Mouse (Mus musculus) heart, postnatal 10 days (tissue): ENCODE data around the gene Pdzd9. TPM values are rescaled to one million over a fixed set of nuclear protein-coding genes. Genes with fewer than 3 reads are reported as not detected.

Source experiments
- DNase-seq, 2 experiments: peaks; one replicate each; pipeline ENCODE4 v3.0.0; 2021
- intact Hi-C: fragments of 180-260 bp; cut with DNase I; formaldehyde crosslinking; loops from one replicate; pipeline ENCODE4 v1.15.1; 2025
- total RNA-seq, 2 experiments: library from RNA; stranded (reverse); gene quantifications; 2 replicates each; pipeline ENCODE4 v1.2.3; 2021

Gene Pdzd9
- total RNA-seq, 2 experiments from 2014 or later: not detected

DNA sequence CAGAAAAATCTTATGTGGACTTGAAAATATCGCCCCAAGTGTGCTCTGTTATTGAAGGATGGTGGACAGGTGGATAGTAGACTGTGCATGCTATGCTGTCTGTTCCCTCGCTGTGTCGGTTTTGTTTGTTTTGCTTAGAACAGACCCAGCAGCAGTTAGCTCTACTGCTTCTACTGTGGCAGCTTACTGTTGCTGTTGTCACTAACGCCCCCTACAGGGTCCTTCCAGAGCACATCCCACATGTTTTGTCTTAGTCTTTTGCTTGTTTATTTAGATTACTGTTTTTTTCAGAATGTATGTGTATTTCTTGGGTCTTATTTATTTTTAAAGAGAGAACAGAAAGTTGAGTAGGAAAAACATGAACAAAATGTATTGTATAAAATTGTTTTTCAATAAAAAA is 26.9 kb downstream of the Pdzd9 start:
- no peak for DNase-seq

GRCm38 (mm10) chr7:120635821-120636220 is 34.3 kb downstream of the Pdzd9 start:
- intact Hi-C loops: loop anchor here (10.0 kb wide), 3 partner anchors 189 to 511 kb away; partner anchors contain the start of gene Polr3e

More for the DNA sequence above, 26.9 kb downstream of the Pdzd9 start:
- intact Hi-C loops: no loop called here

DNA sequence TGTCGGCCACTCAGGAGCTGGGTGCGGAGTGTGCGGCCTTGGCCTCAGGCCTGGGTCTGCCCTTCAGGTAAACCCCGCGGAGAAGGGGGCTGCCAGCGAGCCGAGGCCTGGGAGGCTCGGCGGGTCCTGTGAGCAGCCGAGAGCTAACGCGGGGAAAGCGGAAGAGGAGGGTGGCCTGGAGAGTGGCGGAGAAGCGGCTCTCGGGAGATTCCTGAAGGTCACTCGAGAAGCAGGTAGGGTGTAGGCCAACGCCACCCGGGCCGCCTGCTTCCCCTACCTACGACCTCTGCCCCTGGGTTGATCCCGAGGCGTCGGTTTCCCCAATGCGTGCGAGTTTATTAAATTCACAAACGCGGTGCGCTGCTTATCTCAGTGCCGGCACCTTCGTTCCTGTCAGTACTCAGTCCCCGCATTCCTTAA is 34.8 kb downstream of the Pdzd9 start:
- no peak for DNase-seq

More at GRCm38 (mm10) chr7:120635821-120636220, 34.3 kb downstream of the Pdzd9 start:
- peak; percentile 20 to 23 for DNase-seq

DNA sequence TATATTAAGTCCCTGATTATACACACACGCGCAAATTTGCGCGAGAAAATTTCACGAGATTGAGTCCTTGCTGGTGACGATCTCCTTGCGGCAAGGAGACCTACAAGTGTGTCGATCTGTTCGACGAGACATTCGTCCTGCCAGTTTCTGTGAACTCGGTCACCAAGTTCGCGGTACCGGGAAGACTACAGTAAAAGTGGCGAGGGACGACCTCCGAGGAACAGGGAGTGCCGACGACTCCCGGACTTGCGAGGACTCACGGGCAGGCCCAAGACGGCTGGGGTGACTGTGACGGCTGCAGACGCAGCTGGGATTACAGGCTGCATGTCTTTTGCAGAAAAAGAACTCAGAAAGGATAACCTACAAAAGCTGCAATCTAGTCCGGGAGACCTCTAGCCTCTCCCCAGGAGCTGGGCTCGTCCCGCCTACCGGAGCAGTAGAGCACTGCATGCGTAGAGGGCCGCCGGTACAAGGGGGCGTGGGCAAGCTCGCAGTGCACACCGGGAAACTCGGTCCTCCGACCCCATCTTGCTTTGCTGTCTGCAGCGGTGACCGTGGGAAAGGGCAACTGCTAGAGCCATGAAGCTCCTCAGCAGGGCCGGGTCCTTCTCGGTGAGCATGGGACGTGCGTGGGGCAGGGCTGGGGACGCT is 35.3 kb downstream of the Pdzd9 start, which contains the start of gene Uqcrc2:
Uqcrc2 (plus strand) TSS at position 466 of the 651 bp plus-strand sequence.
- DNase-seq: peak; percentile 91
- intact Hi-C loops: loop anchor here (5.0 to 10.0 kb wide), 4 partner anchors 190 to 510 kb away; partner anchors contain the start of gene Polr3e

More for the DNA sequence above, 34.8 kb downstream of the Pdzd9 start:
- intact Hi-C loops: loop anchor here (10.0 kb wide), 3 partner anchors 189 to 511 kb away; partner anchors contain the start of gene Polr3e

GRCm38 (mm10) chr7:120634301-120634700 is 35.8 kb downstream of the Pdzd9 start:
- intact Hi-C loops: loop anchor here (5.0 to 10.0 kb wide), 4 partner anchors 190 to 510 kb away; partner anchors contain the start of gene Polr3e
- DNase-seq: peak; percentile 14 to 23

DNA sequence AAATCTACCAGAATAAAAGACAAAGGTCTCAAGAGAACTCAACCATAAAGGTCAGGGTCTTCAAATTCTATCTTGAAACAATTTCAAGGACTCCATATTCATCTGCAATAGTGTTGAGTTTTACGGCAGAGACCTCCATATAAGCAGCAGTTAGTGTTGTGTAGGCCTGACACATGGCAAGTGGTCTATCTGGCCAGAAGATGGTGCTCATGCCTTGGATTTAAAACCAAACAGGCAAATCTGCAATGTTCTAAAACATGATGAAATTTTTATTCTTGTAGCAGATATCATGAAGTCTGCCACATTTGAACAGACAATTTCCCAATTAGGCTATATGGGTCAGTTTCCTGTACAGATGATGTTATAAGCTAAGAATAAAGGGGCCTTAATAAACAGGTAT is 37.6 kb downstream of the Pdzd9 start:
- intact Hi-C loops: loop anchor here (5.0 to 10.0 kb wide), 4 partner anchors 192 to 508 kb away; partner anchors contain the start of gene Polr3e
- peak; percentile 32 to 36 for DNase-seq

- DNase-seq: no peak
- intact Hi-C loops: no loop called here
Observed at GRCm38 (mm10) chr7:120620841-120621240, 49.3 kb downstream of the Pdzd9 start.

GRCm38 (mm10) chr7:120620075-120620771 is 49.9 kb downstream of the Pdzd9 start:
- no peak for DNase-seq
- intact Hi-C loops: no loop called here

Other genes with a start within 250 kb of the Pdzd9 start
- gene Uqcrc2, start 35.2 kb downstream of the Pdzd9 start, total RNA-seq: 100 to 1,000 TPM; 945 to 970 TPM
- gene Mosmo, start 7.3 kb upstream of the Pdzd9 start, total RNA-seq: 10 to 100 TPM; 29.0 to 33.7 TPM
- 1 to 10 TPM; 2.4 to 3.7 TPM for gene Vwa3a, start 69.0 kb upstream of the Pdzd9 start, total RNA-seq
- gene Gm5737, start 142.0 kb upstream of the Pdzd9 start, total RNA-seq: not detected
- 10 to 100 TPM; 37.0 to 37.2 TPM for gene Eef2k, start 172.5 kb upstream of the Pdzd9 start, total RNA-seq
- gene Polr3e, start 247.4 kb upstream of the Pdzd9 start, total RNA-seq: 10 to 100 TPM; 15.1 to 15.4 TPM